Mouse (Mus musculus): ENCODE data around the gene Pars2. TPM values are rescaled to one million over a fixed set of nuclear protein-coding genes. Genes with fewer than 3 reads are reported as not detected.

Pars2 gene
- polyA plus RNA-seq, 1 experiment from 2014 or later: 5.4 TPM

DNA sequence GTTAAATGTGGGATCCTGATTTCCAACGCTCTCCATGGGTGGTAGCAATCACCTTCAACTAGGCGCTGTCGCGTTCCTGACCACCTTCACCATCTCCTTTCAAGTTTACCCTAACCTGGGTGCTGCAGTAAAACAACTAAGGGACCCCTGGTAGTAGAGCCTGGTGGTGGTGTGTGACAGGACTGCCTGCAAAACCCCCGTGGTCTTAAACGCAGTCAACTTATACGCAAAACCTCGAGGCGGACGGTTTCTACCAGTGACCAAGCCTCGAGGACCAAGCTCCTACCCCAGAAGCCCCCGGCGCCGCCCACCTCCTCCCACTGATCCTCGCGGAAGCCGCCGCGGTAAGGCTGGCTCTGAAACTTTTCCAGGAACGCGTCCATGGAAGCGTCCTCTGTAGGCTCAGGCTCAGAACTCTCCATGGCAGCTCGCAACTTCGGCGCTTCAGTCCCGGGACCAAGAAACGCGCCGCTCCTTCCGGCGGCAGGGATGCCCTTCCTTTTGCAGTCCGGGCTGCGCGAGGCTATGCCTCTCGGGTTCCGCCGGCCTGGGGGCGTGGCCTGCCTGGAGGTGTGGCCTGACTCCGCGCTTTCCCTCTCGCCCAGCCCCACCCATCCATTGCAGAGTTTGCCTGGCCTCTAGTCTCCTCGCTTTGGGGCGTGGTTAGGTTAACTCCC, 27.7 kb downstream of the Pars2 start, which contains the start of gene Ttc4:
TSS of gene Ttc4 (minus strand) at position 503 of the 677 bp plus-strand sequence.
- no peaks in the 10 kb centered on the region for H3K27me3 ChIP-seq (ENCODE audit: control insufficient read depth, insufficient read depth, low read depth, low read length)
- peak within 1 kb of the TSS; percentile 98 for H3K4me3 ChIP-seq (ENCODE audit: low read depth, low read length)
- peak within 1 kb of the TSS; percentile 98 for H3K9ac ChIP-seq (ENCODE audit: low read depth, low read length)
- H3K9me3 ChIP-seq (replicated peaks; ENCODE audit: control insufficient read depth, low read length): no peaks in the 10 kb centered on the region
- H3K4me1 ChIP-seq (ENCODE audit: control insufficient read depth, low read depth, low read length): peaks cover 20% of the 10 kb centered on the region
- peak; percentile 100 for ATAC-seq (ENCODE audit: low read depth)
- peak within 1 kb of the TSS; percentile 87 for H3K4me2 ChIP-seq (ENCODE audit: low read depth, low read length)
- under 1% methylated on average over 43 of the region's 43 CpGs for WGBS (ENCODE audit: insufficient replicate concordance)
- peak within 1 kb of the TSS; percentile 75 for H3K27ac ChIP-seq (ENCODE audit: low read length)
- H3K36me3 ChIP-seq (ENCODE audit: control insufficient read depth, insufficient read depth): peaks cover 17% of the 10 kb centered on the region

DNA sequence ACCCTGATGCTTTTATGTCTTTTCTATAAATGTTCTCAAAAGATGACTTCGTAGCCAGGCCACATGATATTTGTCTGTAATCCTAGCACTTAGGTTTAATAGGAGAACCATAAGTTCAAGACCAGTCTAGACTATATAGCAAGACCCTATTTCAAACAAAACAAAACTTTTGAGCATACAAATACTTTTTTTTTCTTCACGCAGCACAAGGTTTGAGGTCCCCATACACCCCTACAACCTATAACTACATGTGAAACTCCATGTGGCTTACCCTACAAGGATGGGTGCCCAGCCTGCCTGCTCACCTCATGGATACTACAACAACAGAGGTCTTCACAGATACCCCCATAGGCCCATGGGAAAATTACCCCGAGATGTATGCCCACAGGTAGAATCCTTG, 28.3 kb downstream of the Pars2 start:
- Histone ChIP-seq H3K9ac (ENCODE audit: low read depth, low read length) (no peak overlapping the region), H3K4me2 (ENCODE audit: low read depth, low read length) (peak overlapping the region; percentile 42; the same call in 1 of the 2 replicates), H3K27me3 (ENCODE audit: control insufficient read depth, insufficient read depth, low read depth, low read length) (no peaks in the 10 kb centered on the region), H3K9me3 (replicated peaks; ENCODE audit: control insufficient read depth, low read length) (no peaks in the 10 kb centered on the region), H3K36me3 (ENCODE audit: control insufficient read depth, insufficient read depth) (peaks cover 13% of the 10 kb centered on the region), H3K4me1 (ENCODE audit: control insufficient read depth, low read depth, low read length) (peaks cover 20% of the 10 kb centered on the region), H3K4me3 (ENCODE audit: low read depth, low read length) (peak overlapping the region; percentile 98), H3K27ac (ENCODE audit: low read length) (peak overlapping the region; percentile 69)
- no peak; the same call in 1 of the 2 replicates for ATAC-seq (ENCODE audit: low read depth)
- 33% methylated on average over 3 of the region's 3 CpGs for WGBS (ENCODE audit: insufficient replicate concordance)

DNA sequence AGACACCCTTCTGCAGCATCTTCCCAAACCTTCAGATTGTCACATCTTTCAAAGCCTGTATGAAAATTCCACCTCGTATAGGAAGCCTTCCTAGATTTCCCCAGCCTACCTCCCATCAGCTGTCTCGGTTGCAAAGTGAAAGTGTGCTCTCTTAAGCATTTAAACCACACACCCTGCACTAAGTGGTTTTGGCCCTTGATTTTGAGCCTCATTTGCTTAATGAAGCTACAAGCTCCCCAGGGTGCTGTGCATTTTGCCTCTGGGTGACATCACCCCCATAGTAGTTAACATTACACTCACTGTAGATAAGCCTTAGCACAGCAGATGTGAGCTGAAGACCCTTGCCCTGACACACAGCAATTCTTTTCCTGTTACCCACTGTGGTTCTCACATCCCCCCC, 30.1 kb downstream of the Pars2 start:
- H3K9ac ChIP-seq (ENCODE audit: low read depth, low read length): no peak overlapping the region
- no peak overlapping the region for H3K4me2 ChIP-seq (ENCODE audit: low read depth, low read length)
- H3K4me3 ChIP-seq (ENCODE audit: low read depth, low read length): no peak overlapping the region
- peaks cover 20% of the 10 kb centered on the region for H3K4me1 ChIP-seq (ENCODE audit: control insufficient read depth, low read depth, low read length)
- no peaks in the 10 kb centered on the region for H3K9me3 ChIP-seq (replicated peaks; ENCODE audit: control insufficient read depth, low read length)
- WGBS (ENCODE audit: insufficient replicate concordance): 45% methylated on average over 2 of the region's 2 CpGs
- no peak overlapping the region for H3K27ac ChIP-seq (ENCODE audit: low read length)
- no peaks in the 10 kb centered on the region for H3K27me3 ChIP-seq (ENCODE audit: control insufficient read depth, insufficient read depth, low read depth, low read length)
- ATAC-seq (ENCODE audit: low read depth): no peak
- H3K36me3 ChIP-seq (ENCODE audit: control insufficient read depth, insufficient read depth): peaks cover 7% of the 10 kb centered on the region

DNA sequence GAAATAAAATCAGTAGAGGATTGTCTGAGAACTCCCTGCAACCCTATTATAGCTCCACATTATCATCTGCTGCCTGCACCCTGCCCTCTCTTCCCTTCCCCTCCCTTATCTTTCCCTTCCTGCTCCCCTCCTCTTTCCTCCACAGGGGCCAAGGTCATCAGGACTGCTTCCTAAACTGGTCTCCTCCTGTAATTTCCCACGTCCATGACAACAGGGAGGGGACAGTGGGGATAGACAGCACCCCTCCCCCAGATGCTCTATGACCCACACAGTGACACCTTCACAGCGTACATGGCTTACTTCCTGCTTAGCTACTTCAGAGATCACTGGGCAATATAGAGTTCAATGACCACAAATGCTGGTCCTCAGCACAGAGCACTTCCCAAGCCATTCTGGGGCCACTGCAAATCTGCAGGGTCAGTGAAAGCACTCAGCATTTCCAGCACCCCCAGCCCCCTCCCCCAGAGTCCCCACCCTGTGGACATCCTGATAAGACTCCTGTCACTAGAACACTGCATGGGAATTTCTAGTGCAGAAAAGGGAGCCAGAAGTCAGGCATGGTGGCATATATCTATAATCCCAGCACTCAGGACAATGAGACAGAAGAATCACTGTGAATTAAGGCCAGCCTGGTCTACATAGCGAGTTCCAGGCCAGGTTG, 37.9 kb downstream of the Pars2 start:
- Histone ChIP-seq H3K27me3 (ENCODE audit: control insufficient read depth, insufficient read depth, low read depth, low read length) (no peaks in the 10 kb centered on the region), H3K9me3 (replicated peaks; ENCODE audit: control insufficient read depth, low read length) (no peaks in the 10 kb centered on the region), H3K27ac (ENCODE audit: low read length) (no peak overlapping the region), H3K4me2 (ENCODE audit: low read depth, low read length) (no peak overlapping the region), H3K4me3 (ENCODE audit: low read depth, low read length) (no peak overlapping the region), H3K4me1 (ENCODE audit: control insufficient read depth, low read depth, low read length) (peaks cover 5% of the 10 kb centered on the region), H3K9ac (ENCODE audit: low read depth, low read length) (no peak overlapping the region), H3K36me3 (ENCODE audit: control insufficient read depth, insufficient read depth) (no peaks in the 10 kb centered on the region)
- WGBS (ENCODE audit: insufficient replicate concordance): 23% methylated on average over 3 of the region's 3 CpGs
- ATAC-seq (ENCODE audit: low read depth): peak; percentile 76

DNA sequence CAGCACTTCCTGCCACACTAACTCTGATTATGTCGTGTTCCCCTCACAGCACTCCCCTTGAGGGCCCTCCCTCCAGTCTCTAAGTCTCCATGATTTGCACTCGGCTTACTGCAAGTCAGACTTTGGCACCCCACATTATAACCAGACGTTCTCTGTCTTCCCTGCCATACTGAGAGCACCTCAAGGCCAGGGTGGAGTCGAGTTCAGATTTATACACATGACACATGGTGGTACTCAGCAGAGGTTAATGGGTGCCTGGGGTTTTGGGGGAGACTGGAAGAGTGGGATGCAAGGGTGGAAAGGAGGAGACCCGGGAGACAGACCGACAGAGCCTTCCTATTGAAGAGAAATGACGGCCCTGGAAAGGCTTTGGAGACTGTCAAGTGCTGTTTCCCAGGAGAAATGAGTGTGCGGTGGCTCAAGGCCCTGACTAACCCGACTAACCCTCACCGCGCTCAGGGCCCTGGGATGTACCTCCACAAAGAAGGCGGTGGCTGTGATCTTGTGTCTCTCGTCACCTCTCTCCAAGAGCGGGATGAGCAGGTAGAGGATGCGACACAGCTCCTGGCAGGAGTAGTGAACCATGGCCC, 43.1 kb downstream of the Pars2 start:
- 67% methylated on average over 15 of the region's 15 CpGs for WGBS (ENCODE audit: insufficient replicate concordance)
- no peak for ATAC-seq (ENCODE audit: low read depth)

DNA sequence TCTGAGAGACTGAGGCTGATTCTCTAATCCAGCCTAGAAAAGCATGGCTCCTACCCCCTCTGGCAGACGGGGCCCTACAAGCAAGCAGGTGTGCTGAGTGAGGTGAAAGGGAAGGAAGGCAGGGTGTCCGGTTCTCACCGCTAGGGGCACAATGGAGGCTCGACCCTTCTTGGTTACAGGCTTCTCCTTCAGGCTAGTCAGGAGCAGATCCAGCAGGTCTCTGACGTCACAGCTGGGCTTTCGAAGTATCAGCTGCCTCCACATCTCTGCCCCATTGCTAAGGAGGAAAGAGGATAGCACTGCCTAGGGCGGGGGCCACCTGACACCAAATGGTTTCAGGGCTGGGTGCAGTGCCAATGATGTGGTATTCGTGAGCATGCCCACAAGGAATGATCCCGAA, 49.1 kb downstream of the Pars2 start:
- ATAC-seq (ENCODE audit: low read depth): no peak
- H3K4me3 ChIP-seq (ENCODE audit: low read depth, low read length): no peak overlapping the region
- H3K4me1 ChIP-seq (ENCODE audit: control insufficient read depth, low read depth, low read length): no peaks in the 10 kb centered on the region
- H3K9ac ChIP-seq (ENCODE audit: low read depth, low read length): no peak overlapping the region
- H3K27me3 ChIP-seq (ENCODE audit: control insufficient read depth, insufficient read depth, low read depth, low read length): no peaks in the 10 kb centered on the region
- WGBS (ENCODE audit: insufficient replicate concordance): 12% methylated on average over 9 of the region's 9 CpGs
- H3K36me3 ChIP-seq (ENCODE audit: control insufficient read depth, insufficient read depth): no peaks in the 10 kb centered on the region
- no peak overlapping the region for H3K27ac ChIP-seq (ENCODE audit: low read length)
- H3K9me3 ChIP-seq (replicated peaks; ENCODE audit: control insufficient read depth, low read length): no peaks in the 10 kb centered on the region
- H3K4me2 ChIP-seq (ENCODE audit: low read depth, low read length): no peak overlapping the region

More for the DNA sequence above, 43.1 kb downstream of the Pars2 start:
- Histone ChIP-seq H3K4me1 (ENCODE audit: control insufficient read depth, low read depth, low read length) (peaks cover 1% of the 10 kb centered on the region; the same call in 1 of the 2 replicates), H3K27me3 (ENCODE audit: control insufficient read depth, insufficient read depth, low read depth, low read length) (no peaks in the 10 kb centered on the region), H3K4me2 (ENCODE audit: low read depth, low read length) (no peak overlapping the region), H3K27ac (ENCODE audit: low read length) (no peak overlapping the region), H3K9me3 (replicated peaks; ENCODE audit: control insufficient read depth, low read length) (no peaks in the 10 kb centered on the region), H3K4me3 (ENCODE audit: low read depth, low read length) (no peak overlapping the region), H3K36me3 (ENCODE audit: control insufficient read depth, insufficient read depth) (no peaks in the 10 kb centered on the region), H3K9ac (ENCODE audit: low read depth, low read length) (no peak overlapping the region)

DNA sequence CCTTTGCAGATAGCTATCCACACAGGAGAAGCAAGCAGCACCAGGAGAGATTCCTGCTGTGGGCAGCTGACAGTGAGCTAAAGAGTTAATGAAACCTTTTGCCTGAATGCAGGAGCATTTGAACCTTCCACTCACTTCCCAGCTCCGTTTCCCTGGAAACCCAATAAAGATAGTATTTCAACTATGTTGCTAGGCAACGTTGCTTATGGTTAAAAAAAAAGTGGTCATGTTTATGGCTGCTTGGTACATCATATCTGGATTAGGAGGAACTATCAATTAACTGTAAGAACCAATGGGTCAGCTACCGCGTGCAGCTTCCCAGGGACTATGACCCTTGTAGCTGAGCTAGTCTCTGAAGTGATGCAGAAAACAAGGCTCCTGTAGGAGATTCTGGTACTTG, 49.9 kb downstream of the Pars2 start:
- no peaks in the 10 kb centered on the region for H3K27me3 ChIP-seq (ENCODE audit: control insufficient read depth, insufficient read depth, low read depth, low read length)
- no peak overlapping the region for H3K4me3 ChIP-seq (ENCODE audit: low read depth, low read length)
- no peaks in the 10 kb centered on the region for H3K9me3 ChIP-seq (replicated peaks; ENCODE audit: control insufficient read depth, low read length)
- H3K4me1 ChIP-seq (ENCODE audit: control insufficient read depth, low read depth, low read length): no peaks in the 10 kb centered on the region
- 44% methylated on average over 4 of the region's 4 CpGs for WGBS (ENCODE audit: insufficient replicate concordance)
- H3K9ac ChIP-seq (ENCODE audit: low read depth, low read length): no peak overlapping the region
- no peak overlapping the region for H3K27ac ChIP-seq (ENCODE audit: low read length)
- no peak for ATAC-seq (ENCODE audit: low read depth)
- H3K36me3 ChIP-seq (ENCODE audit: control insufficient read depth, insufficient read depth): no peaks in the 10 kb centered on the region
- no peak overlapping the region for H3K4me2 ChIP-seq (ENCODE audit: low read depth, low read length)

DNA sequence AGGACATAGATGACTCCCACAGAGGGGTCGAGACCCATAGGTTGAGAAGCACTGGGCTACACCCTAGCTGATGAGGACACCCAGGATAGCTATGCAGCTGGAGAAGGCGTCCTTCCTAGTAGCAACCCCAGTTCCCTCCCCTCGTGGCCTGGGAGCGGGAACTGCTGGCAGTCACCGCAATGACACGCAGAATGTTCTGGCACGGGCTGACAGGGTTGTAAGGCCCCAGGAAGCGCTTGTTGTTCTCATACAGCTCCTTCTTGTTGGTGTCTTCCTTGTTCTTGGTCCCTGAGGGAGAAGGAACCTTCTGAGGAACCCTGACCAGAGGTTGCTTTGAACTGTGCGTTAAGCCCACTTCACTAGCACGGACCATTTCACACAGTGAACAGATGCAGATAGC, 53.1 kb downstream of the Pars2 start:
- no peak overlapping the region for H3K9ac ChIP-seq (ENCODE audit: low read depth, low read length)
- H3K4me1 ChIP-seq (ENCODE audit: control insufficient read depth, low read depth, low read length): no peaks in the 10 kb centered on the region
- no peaks in the 10 kb centered on the region for H3K27me3 ChIP-seq (ENCODE audit: control insufficient read depth, insufficient read depth, low read depth, low read length)
- H3K27ac ChIP-seq (ENCODE audit: low read length): no peak overlapping the region
- H3K4me3 ChIP-seq (ENCODE audit: low read depth, low read length): no peak overlapping the region
- ATAC-seq (ENCODE audit: low read depth): no peak
- H3K36me3 ChIP-seq (ENCODE audit: control insufficient read depth, insufficient read depth): no peaks in the 10 kb centered on the region
- WGBS (ENCODE audit: insufficient replicate concordance): 62% methylated on average over 10 of the region's 10 CpGs
- H3K4me2 ChIP-seq (ENCODE audit: low read depth, low read length): no peak overlapping the region
- no peaks in the 10 kb centered on the region for H3K9me3 ChIP-seq (replicated peaks; ENCODE audit: control insufficient read depth, low read length)

DNA sequence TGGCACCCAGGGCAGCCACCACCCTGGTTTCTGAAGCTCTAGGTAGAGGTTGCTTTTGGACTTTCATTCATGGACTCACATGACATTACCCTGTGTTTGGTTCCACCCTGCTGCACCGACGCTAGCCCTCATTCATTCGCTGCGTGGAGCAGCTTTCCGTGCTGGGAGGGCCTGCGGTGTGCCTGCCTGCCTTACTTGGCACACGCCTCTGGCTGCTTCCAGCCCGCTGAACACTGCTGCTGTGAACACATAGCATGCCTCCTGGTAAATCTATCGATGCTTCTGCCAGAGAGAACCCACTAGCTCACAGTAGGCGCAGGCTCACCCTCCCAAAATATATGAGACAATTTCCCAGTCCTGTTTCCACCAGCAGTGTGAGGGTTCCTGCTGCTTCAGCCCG, 53.5 kb downstream of the Pars2 start:
- ATAC-seq (ENCODE audit: low read depth): no peak
- H3K27me3 ChIP-seq (ENCODE audit: control insufficient read depth, insufficient read depth, low read depth, low read length): no peaks in the 10 kb centered on the region
- WGBS (ENCODE audit: insufficient replicate concordance): 70% methylated on average over 11 of the region's 11 CpGs

More for the DNA sequence above, 53.5 kb downstream of the Pars2 start:
- no peak overlapping the region for H3K4me3 ChIP-seq (ENCODE audit: low read depth, low read length)
- H3K36me3 ChIP-seq (ENCODE audit: control insufficient read depth, insufficient read depth): no peaks in the 10 kb centered on the region
- H3K9ac ChIP-seq (ENCODE audit: low read depth, low read length): no peak overlapping the region
- no peaks in the 10 kb centered on the region for H3K4me1 ChIP-seq (ENCODE audit: control insufficient read depth, low read depth, low read length)
- H3K9me3 ChIP-seq (replicated peaks; ENCODE audit: control insufficient read depth, low read length): no peaks in the 10 kb centered on the region
- no peak overlapping the region for H3K4me2 ChIP-seq (ENCODE audit: low read depth, low read length)
- no peak overlapping the region for H3K27ac ChIP-seq (ENCODE audit: low read length)

All from liver, embryonic 16.5 days (tissue).